Mouse (Mus musculus): ENCODE measurements at regions not wholly inside any gene's neighbourhood (a gene's known extent, or its start where the extent isn't known, plus 50 kb on each side); places are given as distances from the start of the nearest gene placed in this dataset.
A peak's percentile ranks its signal among the peaks of the same experiment; 100 is the strongest.

- no peaks in the 10 kb centered on the region for H3K36me3 ChIP-seq (ENCODE audit: control insufficient read depth, insufficient read depth, low read length)
- 47% methylated on average over 7 of the region's 7 CpGs for WGBS
- H3K4me3 ChIP-seq (ENCODE audit: low read length), result no peak overlapping the region
- no peak overlapping the region for H3K9ac ChIP-seq (ENCODE audit: low read length)
- no peaks in the 10 kb centered on the region for H3K27me3 ChIP-seq (ENCODE audit: control insufficient read depth, insufficient read depth, low read depth, low read length)
- no peak overlapping the region for H3K4me2 ChIP-seq (ENCODE audit: low read depth, low read length)
- H3K4me1 ChIP-seq (replicated peaks; ENCODE audit: control insufficient read depth, insufficient read depth, low read length), result 0 out of 2 replicates have a peak, but pooled peaks cover 2% of the 10 kb centered on the region
- H3K9me3 ChIP-seq (ENCODE audit: control insufficient read depth, low read length), result no peaks in the 10 kb centered on the region
- H3K27ac ChIP-seq (ENCODE audit: low read length), result no peak overlapping the region
- 0 out of 2 replicates have a peak, but pooled peaks have one; percentile 28 for ATAC-seq (ENCODE audit: low read depth)
Observed at GRCm38 (mm10) chr1:60641324-60641764, 74.4 kb upstream of the Raph1 start.

- H3K4me1 ChIP-seq (replicated peaks; ENCODE audit: control insufficient read depth, insufficient read depth, low read length), result no peaks in the 10 kb centered on the region
- no peak overlapping the region for H3K4me2 ChIP-seq (ENCODE audit: low read depth, low read length)
- no peak overlapping the region for H3K27ac ChIP-seq (ENCODE audit: low read length)
- ATAC-seq (ENCODE audit: low read depth), result no peak
- H3K9me3 ChIP-seq (ENCODE audit: control insufficient read depth, low read length), result no peaks in the 10 kb centered on the region
- no peaks in the 10 kb centered on the region for H3K27me3 ChIP-seq (ENCODE audit: control insufficient read depth, insufficient read depth, low read depth, low read length)
- no peak overlapping the region for H3K9ac ChIP-seq (ENCODE audit: low read length)
- H3K36me3 ChIP-seq (ENCODE audit: control insufficient read depth, insufficient read depth, low read length), result no peaks in the 10 kb centered on the region
- H3K4me3 ChIP-seq (ENCODE audit: low read length), result no peak overlapping the region
- 66% methylated on average over 2 of the region's 2 CpGs for WGBS
Observed at GRCm38 (mm10) chr1:60639536-60639935, 72.6 kb upstream of the Raph1 start.

- Histone ChIP-seq H3K4me2 (ENCODE audit: low read depth, low read length) (no peak overlapping the region), H3K36me3 (ENCODE audit: control insufficient read depth, insufficient read depth, low read length) (no peaks in the 10 kb centered on the region), H3K4me1 (replicated peaks; ENCODE audit: control insufficient read depth, insufficient read depth, low read length) (no peaks in the 10 kb centered on the region), H3K27ac (ENCODE audit: low read length) (no peak overlapping the region), H3K27me3 (ENCODE audit: control insufficient read depth, insufficient read depth, low read depth, low read length) (no peaks in the 10 kb centered on the region), H3K9ac (ENCODE audit: low read length) (no peak overlapping the region), H3K4me3 (ENCODE audit: low read length) (no peak overlapping the region), H3K9me3 (ENCODE audit: control insufficient read depth, low read length) (no peaks in the 10 kb centered on the region)
- WGBS, result 63% methylated on average over 2 of the region's 2 CpGs
- ATAC-seq (ENCODE audit: low read depth), result no peak
Observed at GRCm38 (mm10) chr1:60639059-60639458, 72.2 kb upstream of the Raph1 start.

- Histone ChIP-seq H3K27me3 (ENCODE audit: control insufficient read depth, insufficient read depth, low read depth, low read length) (no peaks in the 10 kb centered on the region), H3K9me3 (ENCODE audit: control insufficient read depth, low read length) (no peaks in the 10 kb centered on the region), H3K4me1 (replicated peaks; ENCODE audit: control insufficient read depth, insufficient read depth, low read length) (no peaks in the 10 kb centered on the region), H3K4me2 (ENCODE audit: low read depth, low read length) (no peak overlapping the region), H3K9ac (ENCODE audit: low read length) (no peak overlapping the region), H3K4me3 (ENCODE audit: low read length) (no peak overlapping the region), H3K36me3 (ENCODE audit: control insufficient read depth, insufficient read depth, low read length) (no peaks in the 10 kb centered on the region), H3K27ac (ENCODE audit: low read length) (no peak overlapping the region)
- ATAC-seq (ENCODE audit: low read depth), result no peak
- WGBS, result 60% methylated on average over 3 of the region's 3 CpGs
Observed at GRCm38 (mm10) chr1:60636802-60637452, 70.0 kb upstream of the Raph1 start.

GRCm38 (mm10) chr1:60627786-60628453 is 61.0 kb upstream of the Raph1 start:
- H3K27ac ChIP-seq (ENCODE audit: low read length), result peak overlapping the region; percentile 15
- H3K4me3 ChIP-seq (ENCODE audit: low read length), result no peak overlapping the region
- no peak overlapping the region for H3K9ac ChIP-seq (ENCODE audit: low read length)
- peaks cover 2% of the 10 kb centered on the region; the same call in 1 of the 2 replicates for H3K4me1 ChIP-seq (replicated peaks; ENCODE audit: control insufficient read depth, insufficient read depth, low read length)
- WGBS, result 27% methylated on average over 9 of the region's 9 CpGs
- H3K27me3 ChIP-seq (ENCODE audit: control insufficient read depth, insufficient read depth, low read depth, low read length), result no peaks in the 10 kb centered on the region
- no peaks in the 10 kb centered on the region for H3K9me3 ChIP-seq (ENCODE audit: control insufficient read depth, low read length)
- peak; percentile 88 for ATAC-seq (ENCODE audit: low read depth)
- H3K4me2 ChIP-seq (ENCODE audit: low read depth, low read length), result no peak overlapping the region
- H3K36me3 ChIP-seq (ENCODE audit: control insufficient read depth, insufficient read depth, low read length), result no peaks in the 10 kb centered on the region

GRCm38 (mm10) chr1:60627367-60627766 is 60.5 kb upstream of the Raph1 start:
- no peak overlapping the region for H3K4me2 ChIP-seq (ENCODE audit: low read depth, low read length)
- 44% methylated on average over 4 of the region's 4 CpGs for WGBS

GRCm38 (mm10) chr1:60625698-60626486 is 59.0 kb upstream of the Raph1 start:
- no peak overlapping the region for H3K4me3 ChIP-seq (ENCODE audit: low read length)
- 81% methylated on average over 16 of the region's 17 CpGs for WGBS
- ATAC-seq (ENCODE audit: low read depth), result no peak
- peaks cover 2% of the 10 kb centered on the region; the same call in 1 of the 2 replicates for H3K4me1 ChIP-seq (replicated peaks; ENCODE audit: control insufficient read depth, insufficient read depth, low read length)
- no peak overlapping the region for H3K9ac ChIP-seq (ENCODE audit: low read length)
- no peak overlapping the region for H3K4me2 ChIP-seq (ENCODE audit: low read depth, low read length)
- no peaks in the 10 kb centered on the region for H3K27me3 ChIP-seq (ENCODE audit: control insufficient read depth, insufficient read depth, low read depth, low read length)
- H3K36me3 ChIP-seq (ENCODE audit: control insufficient read depth, insufficient read depth, low read length), result no peaks in the 10 kb centered on the region
- H3K27ac ChIP-seq (ENCODE audit: low read length), result no peak overlapping the region
- H3K9me3 ChIP-seq (ENCODE audit: control insufficient read depth, low read length), result no peaks in the 10 kb centered on the region

More at GRCm38 (mm10) chr1:60627367-60627766, 60.5 kb upstream of the Raph1 start:
- no peak overlapping the region for H3K4me3 ChIP-seq (ENCODE audit: low read length)
- H3K27ac ChIP-seq (ENCODE audit: low read length), result peak overlapping the region; percentile 4; the same call in 1 of the 2 replicates
- peak; percentile 43; the same call in 1 of the 2 replicates for ATAC-seq (ENCODE audit: low read depth)
- H3K9me3 ChIP-seq (ENCODE audit: control insufficient read depth, low read length), result no peaks in the 10 kb centered on the region
- no peak overlapping the region for H3K9ac ChIP-seq (ENCODE audit: low read length)
- no peaks in the 10 kb centered on the region for H3K27me3 ChIP-seq (ENCODE audit: control insufficient read depth, insufficient read depth, low read depth, low read length)
- H3K4me1 ChIP-seq (replicated peaks; ENCODE audit: control insufficient read depth, insufficient read depth, low read length), result peaks cover 2% of the 10 kb centered on the region; the same call in 1 of the 2 replicates
- H3K36me3 ChIP-seq (ENCODE audit: control insufficient read depth, insufficient read depth, low read length), result no peaks in the 10 kb centered on the region

- no peaks in the 10 kb centered on the region for H3K27me3 ChIP-seq (ENCODE audit: control insufficient read depth, insufficient read depth, low read depth, low read length)
- H3K9ac ChIP-seq (ENCODE audit: low read length), result no peak overlapping the region
- no peaks in the 10 kb centered on the region for H3K36me3 ChIP-seq (ENCODE audit: control insufficient read depth, insufficient read depth, low read length)
- no peak for ATAC-seq (ENCODE audit: low read depth)
- H3K27ac ChIP-seq (ENCODE audit: low read length), result no peak overlapping the region
- no peaks in the 10 kb centered on the region for H3K9me3 ChIP-seq (ENCODE audit: control insufficient read depth, low read length)
- 69% methylated on average over 4 of the region's 4 CpGs for WGBS
- H3K4me2 ChIP-seq (ENCODE audit: low read depth, low read length), result no peak overlapping the region
- H3K4me1 ChIP-seq (replicated peaks; ENCODE audit: control insufficient read depth, insufficient read depth, low read length), result peaks cover 2% of the 10 kb centered on the region; the same call in 1 of the 2 replicates
- no peak overlapping the region for H3K4me3 ChIP-seq (ENCODE audit: low read length)
Observed at GRCm38 (mm10) chr1:60624231-60624630, 57.3 kb upstream of the Raph1 start.
